Mouse (Mus musculus) heart, adult 2 months (tissue): Measurements from ENCODE around the gene Pik3r2.

Source experiments
- CTCF ChIP-seq: fragments of 200-600 bp; IDR thresholded peaks from 2 replicates; pipeline ENCODE4 v1.8.1; 2022; ENCODE audit warnings: antibody characterized with exemption, mild to moderate bottlenecking, moderate library complexity
- EP300 ChIP-seq: fragments of 200-500 bp; IDR thresholded peaks from 2 replicates; pipeline ENCODE4 v1.6.1; 2011; ENCODE audit warnings: low read depth, low read length, control low read depth; ENCODE audit not compliant: insufficient read depth

DNA sequence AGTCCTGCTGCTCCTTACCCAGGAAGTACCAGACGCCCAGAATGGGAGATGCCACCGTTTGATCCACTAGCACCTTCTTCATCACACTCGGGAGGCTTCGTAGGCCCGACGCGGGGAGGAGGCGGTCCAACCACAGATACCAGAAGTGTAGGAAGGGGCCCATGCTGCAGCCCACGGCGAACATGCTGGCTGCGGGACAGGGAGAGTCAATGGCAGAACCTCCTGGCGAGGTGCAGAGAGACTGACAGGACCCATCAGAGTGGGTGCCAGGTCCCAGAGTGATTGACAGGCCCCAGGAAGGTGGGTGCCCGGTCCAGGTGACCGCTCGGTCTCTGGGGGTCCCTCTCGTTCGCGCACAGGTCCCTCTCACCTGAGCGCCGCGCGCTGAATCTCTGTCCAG is 16.2 kb downstream of the Pik3r2 start:
- TF ChIP-seq CTCF (no peak), EP300 (no peak)
